Mouse (Mus musculus): ENCODE data around the gene Rinl.

DNA sequence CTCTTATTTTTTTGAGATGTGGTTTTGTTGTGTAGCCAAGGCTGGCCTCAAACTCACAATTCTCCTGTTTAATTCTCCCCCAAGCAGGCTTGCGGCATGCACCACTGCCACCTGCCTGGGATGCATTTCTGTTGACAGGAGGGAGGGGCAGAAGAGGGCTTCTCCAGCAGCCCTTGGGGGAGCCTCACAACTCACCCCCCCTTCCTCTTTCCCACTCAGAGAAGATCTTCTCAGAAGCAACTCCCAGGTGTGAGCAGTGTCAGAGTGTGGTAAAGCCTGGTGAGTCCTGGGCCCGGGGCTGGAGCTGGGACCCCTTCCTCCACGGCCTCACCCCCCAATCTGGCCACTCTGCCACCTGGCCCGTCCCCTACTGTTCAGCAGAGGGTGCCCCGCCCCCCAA lies 3.6 kb upstream of the Rinl start:
- no peak for TF ChIP-seq CTCF (IDR thresholded peaks at IDR 0.05; ENCODE audit: insufficient read depth, low read depth, low read length)
- no peak for TF ChIP-seq POLR2A (IDR thresholded peaks at IDR 0.05; ENCODE audit: insufficient read depth, low read depth, low read length)
